Mouse (Mus musculus) spleen, postnatal 36 days (tissue): Measurements from ENCODE around the gene Egf.
A peak's percentile ranks its signal among the peaks of the same experiment; 100 is the strongest.

Experiments
- DNase-seq, 2 experiments: peaks; one replicate each; pipeline ENCODE4 v3.0.0; 2022; ENCODE audit warnings: low spot score in 2 of 2, mixed read lengths in 1 of 2

Egf gene

DNA sequence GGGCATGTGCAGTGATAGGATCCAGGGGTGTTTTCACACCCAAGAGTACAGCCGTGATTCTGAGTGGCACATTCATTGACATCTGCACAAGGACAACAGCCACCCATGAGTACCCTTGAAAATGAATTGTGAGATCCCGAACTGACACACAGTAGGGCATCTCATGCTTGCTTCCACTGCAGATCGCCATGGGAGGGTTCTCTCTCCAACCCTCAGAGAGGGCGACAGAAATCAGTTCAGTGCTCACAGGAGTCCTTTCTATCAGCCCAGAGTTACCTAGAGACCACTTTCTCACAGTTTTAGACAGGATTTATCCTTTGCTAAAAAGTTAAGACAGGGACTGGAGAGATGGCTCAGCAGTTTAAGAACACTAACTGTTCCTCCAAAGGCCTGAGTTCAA lies 31.8 kb downstream of the Egf start:
- DNase-seq, result no peak

DNA sequence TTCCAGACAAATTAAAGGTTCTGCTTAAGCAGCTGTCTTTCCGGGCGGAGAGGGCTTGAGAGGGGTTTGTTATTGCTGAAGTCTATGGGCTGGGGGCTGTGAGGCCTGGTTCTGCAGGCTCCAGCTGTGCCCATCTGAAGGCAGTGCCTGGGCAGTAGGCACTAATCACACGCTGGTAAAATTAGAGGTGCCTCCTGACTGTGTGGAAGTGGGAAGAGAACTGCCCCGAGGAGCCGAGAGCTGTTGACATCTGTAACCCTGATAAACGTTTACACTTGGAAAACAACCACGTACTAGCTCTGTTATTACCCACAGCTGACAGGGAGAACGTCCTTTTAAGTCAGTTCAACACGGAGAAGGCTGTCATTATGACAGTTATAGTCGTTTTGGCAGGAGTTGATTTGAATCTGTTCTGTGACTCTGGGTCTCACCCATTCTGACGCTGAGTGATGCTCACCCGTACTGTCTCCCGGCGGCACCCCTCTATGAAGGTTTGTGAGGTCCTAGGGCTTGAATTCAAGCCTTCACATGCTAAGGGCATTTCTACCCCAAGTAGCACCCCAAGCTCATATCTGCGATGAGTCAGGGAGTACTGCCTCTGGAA lies 40.5 kb downstream of the Egf start:
- DNase-seq, result no peak

DNA sequence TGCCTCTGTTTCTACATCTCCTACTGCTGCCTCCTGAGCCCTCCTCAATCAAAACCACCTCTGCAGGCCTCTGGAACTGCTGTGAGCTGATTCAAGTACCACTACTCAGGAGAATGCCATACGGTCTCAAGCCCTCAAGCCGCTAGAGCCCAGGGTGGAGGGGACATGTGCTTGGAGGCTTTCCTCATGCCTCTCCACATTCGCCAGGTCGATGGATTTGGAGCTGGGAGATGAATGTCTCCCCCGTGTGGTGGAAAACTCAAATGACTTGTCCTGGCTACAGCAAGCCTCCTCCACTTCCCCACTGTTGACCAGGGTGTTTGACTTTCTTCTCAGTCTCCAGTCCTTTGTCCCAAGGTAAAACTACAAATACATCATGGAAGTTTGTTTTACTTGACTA lies 47.0 kb downstream of the Egf start:
- no peak for DNase-seq

DNA sequence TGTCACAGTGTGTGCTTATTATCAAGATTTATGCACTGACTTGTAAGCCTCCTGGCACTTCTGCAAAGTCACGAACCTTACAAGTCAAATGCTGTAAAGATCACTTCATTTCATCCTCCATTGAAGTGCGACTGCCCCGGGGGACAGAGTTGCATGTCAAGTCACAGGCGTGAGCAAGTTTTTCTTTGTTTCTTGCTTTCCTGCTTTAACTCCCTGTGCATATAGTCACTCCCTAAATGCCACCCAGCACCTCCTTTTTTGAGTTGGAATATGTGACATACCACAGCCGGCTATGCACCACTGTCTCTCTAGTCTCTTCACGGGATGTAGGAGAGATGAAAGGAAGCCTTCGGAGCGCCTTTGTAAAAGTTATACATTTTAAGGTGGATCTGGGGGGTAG lies 56.2 kb downstream of the Egf start:
- no peak for DNase-seq

DNA sequence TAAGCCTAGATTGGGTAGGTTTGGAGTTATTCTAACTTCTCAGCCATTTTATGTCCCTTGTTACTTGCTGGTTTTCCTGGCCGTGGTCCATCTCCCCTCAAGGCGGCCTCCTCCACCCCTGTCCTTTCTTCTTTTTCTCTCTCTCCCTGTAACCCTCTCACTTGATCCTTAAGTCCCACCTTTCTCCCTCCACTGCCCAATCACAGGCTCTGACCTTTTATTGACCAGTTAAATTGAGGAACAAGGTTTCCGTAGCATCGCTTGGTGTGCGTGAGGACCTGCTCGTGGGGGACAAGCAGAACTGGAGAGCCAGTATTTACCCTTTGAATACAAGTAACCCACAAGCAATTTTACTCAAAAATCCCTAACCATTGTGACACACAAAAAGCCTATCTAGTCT lies 56.8 kb downstream of the Egf start:
- no peak for DNase-seq

DNA sequence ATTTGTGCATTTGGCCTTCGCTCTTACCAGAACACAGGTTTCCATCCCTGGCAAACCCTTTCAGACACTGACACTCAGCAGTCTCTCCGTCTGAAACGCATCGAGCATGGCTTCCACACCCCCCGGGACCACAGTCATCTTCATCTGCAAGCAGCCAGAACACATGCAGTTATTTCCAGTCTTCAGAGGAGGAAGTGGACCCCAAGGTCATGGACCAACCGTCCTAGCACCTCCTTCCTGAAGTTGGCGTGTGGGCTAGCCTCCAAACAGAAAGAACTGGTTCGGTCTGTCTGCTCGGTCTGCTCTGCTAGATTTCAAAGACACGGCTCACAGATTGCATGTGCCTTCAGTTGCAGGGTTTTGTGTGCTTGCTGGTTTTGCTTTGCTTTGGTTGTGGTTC lies 57.4 kb downstream of the Egf start:
- DNase-seq, result no peak

DNA sequence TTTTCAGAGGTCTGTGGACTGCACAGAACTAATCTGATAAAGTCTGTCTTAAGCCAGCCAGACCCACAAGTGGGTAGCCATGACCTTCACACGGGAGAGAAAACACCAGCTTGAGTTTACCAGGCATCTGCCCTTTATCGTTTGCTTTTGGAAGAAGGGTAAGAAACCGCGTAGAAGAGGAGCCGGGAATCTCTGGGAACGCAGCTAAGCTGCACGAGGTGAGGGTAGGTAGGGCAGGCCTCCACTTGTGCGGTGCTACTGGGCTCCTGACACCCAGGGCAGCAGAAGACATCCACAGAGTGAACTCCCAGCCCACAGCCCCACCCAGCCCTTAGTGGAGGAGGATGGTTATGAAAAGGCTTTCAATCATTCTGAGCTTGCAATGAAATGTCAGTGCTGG lies 59.2 kb downstream of the Egf start:
- no peak for DNase-seq

DNA sequence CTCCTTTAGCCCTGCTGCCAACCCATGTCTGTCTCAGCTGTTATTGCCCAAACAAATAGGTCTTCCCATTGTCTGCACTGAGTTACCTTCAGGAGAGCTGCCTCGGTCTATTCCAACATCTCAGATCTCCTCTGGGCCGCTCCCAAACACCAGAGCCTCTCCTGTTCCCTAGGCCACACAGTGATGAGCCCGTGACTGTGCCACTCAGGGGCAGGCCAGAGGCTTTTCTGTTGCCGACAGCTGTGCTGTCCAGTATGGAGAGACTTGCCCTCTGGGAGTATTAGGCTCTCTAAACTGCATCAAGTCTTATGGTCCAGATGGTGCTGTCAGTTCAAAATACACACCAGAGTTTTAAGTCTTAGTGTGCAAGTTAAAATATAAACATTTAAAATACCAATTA lies 61.5 kb downstream of the Egf start:
- DNase-seq, result no peak

DNA sequence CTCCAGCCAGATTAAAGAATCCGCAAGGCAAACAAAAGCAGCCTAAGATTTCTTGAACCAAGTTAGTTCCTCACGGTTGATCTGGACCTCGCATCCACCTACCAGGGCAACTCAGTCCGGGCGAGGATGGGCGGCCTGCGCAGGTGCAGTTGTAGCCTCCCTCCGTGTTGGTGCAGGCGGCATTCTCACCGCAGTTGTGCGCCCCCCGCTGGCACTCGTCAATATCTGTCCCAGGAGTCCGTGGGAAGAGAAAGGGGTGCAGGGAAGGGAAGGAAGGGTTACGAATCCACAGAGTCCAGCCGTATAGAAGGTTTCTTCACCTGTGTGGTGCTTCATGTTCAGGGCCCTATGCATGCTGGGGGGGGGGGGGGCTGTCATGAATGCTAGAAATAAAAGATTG lies 62.3 kb downstream of the Egf start:
- no peak for DNase-seq

DNA sequence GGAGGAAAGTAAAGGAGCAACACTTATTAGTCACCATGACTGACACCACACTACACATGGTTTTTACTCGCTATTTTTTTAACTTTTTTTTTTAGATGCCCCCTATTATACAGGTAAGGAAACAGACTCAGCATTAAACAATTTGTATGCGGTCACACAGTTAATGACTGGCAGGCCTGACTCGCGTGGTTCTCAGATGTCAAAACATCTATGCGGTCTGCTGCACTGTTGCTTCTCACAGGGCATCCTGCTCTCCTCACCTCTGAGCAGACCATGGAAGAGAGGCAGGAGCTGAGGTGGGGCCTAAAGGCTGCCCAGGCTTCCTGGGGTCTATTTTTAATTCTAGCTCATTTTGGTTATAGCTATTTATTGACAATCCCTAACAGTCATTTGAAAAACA lies 67.7 kb downstream of the Egf start:
- no peak for DNase-seq

DNA sequence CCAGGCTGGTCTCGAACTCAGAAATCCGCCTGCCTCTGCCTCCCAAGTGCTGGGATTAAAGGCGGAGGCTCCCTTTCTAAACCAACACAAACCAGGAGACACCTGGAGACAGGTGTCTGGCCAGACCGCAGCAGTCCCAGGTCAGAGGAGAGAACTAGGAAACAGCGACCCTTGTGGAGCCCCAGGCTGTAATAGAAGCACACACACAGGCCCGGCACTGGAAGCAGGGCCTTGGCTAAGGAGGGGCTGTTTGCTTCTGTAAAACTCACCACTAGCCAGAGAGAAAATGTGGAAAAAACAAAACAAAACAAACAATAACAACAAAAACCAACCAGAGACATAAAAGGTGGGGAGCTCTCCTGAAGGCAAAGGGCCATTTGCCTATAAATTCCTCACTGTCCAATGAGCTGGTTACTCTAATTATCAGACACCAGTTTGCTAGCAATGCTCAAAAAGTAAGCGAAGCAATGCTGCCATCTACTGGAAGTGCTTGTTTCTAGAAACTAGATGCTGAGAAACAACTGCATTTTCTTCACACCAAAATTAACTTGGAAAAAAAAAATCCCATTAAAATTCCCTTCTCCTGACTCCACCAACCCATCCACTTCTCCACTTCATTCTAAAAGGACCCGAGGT lies 68.3 kb downstream of the Egf start:
- DNase-seq, result peak; percentile 28 to 42

DNA sequence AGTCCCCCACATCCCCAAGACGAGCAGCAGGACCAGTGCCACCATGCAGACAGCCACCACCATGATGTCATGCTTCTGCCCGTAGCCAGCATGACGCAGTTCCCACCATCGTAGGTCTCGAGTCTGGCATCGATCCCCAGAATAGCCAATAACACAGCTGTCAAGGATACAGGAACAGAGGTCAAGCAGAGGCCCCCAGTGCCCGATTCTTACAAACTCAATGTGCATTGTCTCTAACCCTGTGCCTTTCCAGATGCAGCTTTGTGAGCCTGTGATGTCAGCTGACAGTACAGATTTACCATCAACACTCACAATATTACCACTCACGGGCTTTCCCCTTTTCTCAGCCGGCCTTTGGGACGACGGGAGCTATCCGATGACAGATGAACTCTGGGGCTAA lies 68.9 kb downstream of the Egf start:
- DNase-seq, result no peak

DNA sequence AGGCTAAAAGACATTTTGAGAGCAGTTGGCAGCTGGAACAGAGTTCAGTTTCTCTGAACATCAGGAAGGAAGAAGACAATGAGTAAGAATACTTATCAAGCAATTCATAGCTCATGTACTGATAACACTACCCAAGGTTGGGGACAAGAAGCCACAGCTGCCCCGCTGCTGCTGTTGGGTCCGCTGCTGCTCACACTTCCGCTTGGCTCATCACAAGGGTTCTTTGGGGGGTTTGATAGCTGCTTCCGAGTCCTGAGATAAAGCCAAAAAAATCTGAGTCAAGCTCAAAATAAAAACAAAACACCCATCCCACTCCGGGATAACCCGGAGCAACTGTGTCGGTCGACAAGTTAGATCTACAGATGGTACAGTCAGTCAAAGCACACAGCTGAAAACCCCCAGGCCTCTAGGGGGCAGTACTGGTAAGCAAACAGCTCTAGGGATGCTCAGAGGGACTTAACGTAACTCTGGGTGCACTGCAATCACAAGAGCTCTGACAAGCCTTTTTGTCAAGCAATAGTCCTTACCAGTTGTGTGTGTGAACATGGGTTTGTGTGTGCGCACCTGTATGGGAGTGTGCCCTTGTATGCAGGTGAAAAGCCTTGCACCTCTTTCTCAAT lies 71.9 kb downstream of the Egf start:
- DNase-seq, result no peak

DNA sequence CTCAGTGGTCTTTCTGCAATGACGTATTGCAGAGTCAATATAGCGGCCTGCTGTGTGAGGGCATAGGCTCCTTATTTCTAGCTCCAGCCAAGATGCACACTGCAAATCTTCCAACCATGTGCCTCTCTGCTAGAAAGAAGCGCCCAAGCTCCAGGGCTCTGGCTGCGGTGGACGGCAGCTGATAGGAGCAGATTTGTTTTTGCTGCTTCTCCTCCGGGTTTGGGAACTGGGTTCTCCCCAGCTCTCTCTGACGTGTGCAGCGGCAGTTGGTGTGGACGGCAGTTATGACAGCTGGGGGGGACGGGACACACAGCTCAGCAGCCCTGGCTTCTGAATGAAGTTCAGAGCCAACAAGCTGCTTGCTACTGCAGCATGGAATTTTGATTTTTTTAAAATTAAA lies 72.7 kb downstream of the Egf start:
- DNase-seq, result no peak

DNA sequence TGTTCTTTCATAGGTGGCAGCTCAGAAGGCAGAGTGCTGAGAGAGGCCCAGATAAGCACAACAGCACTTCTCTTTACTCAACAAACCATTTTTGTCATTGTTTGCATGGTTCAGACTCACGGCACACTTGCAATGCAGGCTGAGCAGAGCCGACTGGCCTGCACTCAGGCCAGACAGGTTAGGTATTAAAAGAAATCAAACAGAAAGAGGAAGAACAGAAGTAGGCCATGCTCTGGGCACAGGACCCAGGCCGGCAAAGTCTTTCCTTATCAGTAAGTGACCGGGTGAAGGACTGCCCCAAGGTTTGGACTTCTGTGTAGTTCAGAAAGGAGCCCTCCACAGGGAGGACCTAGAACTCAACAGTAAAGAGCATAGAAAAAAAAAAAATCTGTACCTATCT lies 73.3 kb downstream of the Egf start:
- DNase-seq, result no peak

DNA sequence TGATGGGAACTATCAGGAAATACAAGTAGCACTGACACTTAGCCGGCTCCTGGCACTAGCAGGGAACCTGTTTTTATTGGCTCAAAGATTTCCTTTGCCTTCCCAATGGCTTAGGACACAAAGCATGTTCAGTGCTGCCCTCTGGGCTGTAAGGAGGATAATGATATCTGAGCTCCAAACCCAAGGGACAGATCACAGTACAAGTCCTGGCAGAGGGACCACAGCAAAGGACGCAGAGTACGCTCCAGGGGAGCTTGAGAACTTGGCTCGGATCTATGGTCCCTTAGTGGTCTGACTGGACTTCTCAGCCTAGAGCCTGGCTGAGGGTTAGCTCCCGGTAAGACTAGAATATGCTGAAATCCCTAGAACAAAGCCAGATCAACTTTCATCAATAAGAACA lies 74.9 kb downstream of the Egf start:
- DNase-seq, result no peak

DNA sequence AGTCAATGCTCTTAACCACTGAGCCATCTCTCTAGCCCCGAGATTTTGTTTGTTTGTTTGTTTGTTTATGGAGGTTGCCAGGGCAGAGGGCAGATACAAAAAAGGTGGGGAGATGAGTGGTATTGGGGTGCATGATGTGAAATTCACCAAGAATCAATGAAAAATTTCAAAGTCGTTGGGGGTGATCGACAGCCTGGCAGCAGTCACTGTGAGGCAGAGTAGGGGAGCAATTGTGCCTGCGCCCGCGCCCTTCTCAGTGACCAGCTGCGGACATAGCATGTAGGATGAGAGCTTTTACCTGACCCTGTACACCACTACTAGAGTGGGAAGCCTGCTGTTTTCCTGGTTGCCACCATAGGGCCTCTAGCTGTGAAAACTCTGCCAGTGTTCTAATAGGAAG lies 79.2 kb downstream of the Egf start:
- no peak for DNase-seq

DNA sequence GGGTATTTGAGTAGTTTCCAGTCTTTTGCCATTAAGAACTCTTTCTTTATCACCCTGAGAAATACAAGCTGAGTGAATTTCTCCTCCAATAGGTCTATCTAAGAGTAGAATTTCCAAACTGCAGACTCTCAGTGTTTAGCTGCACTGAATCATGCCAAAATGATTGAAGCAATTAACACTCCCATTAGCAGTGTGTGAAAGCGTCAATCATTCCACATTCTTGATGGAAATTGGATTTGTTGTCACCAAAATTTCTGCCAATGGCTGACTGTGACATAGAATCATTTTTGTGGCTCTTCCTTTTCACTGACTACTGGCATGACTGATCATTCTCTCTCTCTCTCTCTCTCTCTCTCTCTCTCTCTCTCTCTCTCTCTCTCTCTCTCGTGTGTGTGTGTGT lies 91.2 kb downstream of the Egf start:
- no peak for DNase-seq

DNA sequence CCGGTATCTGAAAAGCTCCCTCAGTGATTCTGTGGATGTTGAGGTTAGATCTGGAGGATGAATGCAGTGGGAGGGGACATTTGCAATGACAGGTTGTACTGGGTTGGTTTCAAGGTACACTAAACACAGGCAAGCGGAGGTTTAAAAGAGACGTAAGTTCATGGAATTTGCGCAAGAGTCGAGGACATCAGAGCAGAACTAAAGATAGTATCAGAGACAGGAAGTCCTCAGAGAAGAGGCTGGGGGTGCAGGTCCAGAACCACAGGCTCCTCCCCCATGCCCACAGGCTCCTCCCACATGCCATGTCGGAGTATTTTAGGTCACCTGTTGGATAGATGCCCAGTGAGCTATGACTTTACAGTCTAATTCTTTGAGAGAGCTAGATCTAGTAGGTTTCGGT lies 96.3 kb downstream of the Egf start:
- peak; percentile 32 for DNase-seq

DNA sequence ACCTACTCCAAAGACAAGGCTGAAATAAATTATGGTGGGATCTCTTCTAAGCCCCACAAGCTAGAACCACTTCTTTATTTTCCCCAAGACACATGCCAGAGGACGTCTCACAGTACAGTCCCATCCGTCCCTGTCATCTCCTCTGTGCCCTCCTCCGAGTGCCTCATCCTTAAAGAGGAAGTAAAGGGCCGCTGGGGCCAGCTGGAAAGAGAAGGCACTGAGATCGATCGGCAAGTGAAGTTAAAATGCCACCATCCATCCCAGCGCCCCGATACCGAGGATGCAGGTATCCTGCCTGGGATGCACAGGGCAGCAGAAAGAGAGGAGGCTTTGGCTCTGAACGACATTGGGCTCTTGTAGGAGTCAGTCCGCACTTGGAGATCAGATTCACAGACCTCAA lies 97.3 kb downstream of the Egf start:
- DNase-seq, result no peak

DNA sequence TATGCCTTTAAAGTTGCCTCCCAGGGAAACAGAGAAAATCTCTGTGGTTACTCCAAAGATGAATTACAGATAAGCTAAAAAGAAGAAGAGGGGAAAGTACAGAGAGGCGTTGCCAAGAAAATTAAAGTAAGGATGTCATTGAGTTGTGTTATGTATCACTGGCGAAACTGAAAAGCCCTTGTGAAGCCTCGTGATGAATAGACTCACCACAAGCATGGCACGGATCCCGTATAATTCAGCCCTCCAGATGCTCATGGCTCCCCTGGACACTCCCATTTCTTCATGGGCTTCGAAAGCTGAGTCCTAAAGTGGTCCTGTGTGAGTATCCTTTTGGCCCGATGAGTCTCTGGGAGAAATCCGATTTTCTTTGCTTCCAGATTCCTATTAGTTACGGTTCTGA lies 97.9 kb downstream of the Egf start:
- no peak for DNase-seq

DNA sequence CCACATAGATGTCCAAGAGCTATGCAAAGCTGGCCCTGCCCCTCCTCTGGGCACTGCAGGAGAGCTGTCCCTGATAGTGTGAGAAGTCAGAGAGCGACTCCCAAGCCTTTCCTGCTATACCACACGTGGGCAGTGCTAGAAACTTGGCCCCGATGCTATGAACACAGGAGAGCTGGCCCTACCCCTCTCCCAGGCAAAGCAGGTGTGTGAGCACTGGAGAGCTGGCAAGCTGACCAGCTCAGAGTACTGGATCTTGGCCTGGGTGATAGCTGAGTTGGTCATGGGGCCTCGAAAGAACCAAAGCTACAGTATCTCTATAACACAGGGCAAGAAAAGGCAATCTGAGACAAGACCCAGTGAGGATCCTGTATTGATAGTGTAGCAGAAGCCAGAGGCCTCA lies 98.6 kb downstream of the Egf start:
- DNase-seq, result no peak

DNA sequence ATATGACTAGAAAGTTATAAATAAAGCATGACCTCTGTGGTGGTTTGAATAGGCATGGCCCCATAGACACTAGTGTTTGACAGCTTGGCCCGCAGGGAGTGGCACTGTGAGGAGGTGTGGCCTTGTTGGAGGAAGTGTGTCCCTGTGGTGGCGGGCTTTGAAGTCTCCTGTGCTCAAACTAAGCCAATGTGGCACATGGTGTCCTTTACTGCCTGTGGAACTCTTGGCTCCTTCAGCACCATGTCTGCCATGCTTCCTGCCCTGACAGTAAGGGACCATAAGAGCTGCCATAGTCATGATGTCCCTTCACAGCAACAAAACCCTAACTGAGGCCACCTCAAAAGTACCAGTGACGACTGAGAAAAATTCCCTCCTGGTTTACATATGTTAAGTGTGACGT lies 102.6 kb downstream of the Egf start:
- no peak for DNase-seq

DNA sequence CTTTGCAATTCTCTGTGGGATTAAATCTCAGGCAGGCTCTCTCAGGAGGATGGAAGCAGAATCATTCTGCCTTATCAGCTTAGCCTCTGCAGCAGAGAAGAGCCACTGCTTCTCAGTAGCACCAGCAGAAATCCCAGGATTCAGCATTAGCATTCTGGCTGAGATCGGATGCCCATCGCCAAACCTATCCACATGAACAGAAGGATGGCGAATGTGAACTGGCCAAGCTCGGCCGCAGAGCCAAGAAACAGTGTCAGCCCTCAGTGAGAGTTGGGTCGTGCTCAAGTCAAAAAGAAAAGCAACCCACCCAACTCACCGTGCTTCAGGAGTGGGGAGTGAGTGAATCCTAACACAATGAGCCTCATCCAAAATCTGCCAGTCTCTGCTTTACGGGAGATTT lies 103.4 kb downstream of the Egf start:
- DNase-seq, result no peak
